Mouse (Mus musculus) MEL (cell line): ENCODE data around the gene Zfp362. TPM values are rescaled to one million over a fixed set of nuclear protein-coding genes. Genes with fewer than 3 reads are reported as not detected.

Source experiments
- DNase-seq: peaks from one replicate; pipeline ENCODE4 v3.0.0; 2011; ENCODE audit warnings: low read depth, low spot score
- H3K27ac ChIP-seq: 2 replicates; pipeline ENCODE4 v1.5.1; 2012; ENCODE audit warnings: low read depth, mild to moderate bottlenecking, control low read depth, low read length, moderate library complexity; ENCODE audit not compliant: control insufficient read depth
- H3K27me3 ChIP-seq, 2 experiments: fragments of 150-350 bp in 1 of 2; sonication (generic) in 1 of 2; 2 replicates each; pipeline ENCODE4 v1.6.1; 2012; ENCODE audit warnings: low read length in 2 of 2, mild to moderate bottlenecking in 2 of 2, improper control_type of control experiment in 1 of 2, moderate library complexity in 1 of 2; ENCODE audit not compliant: insufficient read depth in 2 of 2, control insufficient read depth in 1 of 2
- H3K36me3 ChIP-seq, 2 experiments: 2 replicates each; pipeline ENCODE4 v1.6.1; 2012 to 2014; ENCODE audit warnings: low read length in 2 of 2, improper control_type of control experiment in 1 of 2, inconsistent platforms in 1 of 2, mild to moderate bottlenecking in 1 of 2; ENCODE audit not compliant: insufficient read depth in 2 of 2, control insufficient read depth in 1 of 2
- H3K4me1 ChIP-seq, 2 experiments: fragments of 150-350 bp in 1 of 2; sonication (generic) in 1 of 2; 2 replicates each; pipeline ENCODE4 v1.6.1; 2012; ENCODE audit warnings: low read length in 2 of 2, improper control_type of control experiment in 1 of 2, mild to moderate bottlenecking in 1 of 2; ENCODE audit not compliant: insufficient read depth in 2 of 2, control insufficient read depth in 1 of 2
- H3K4me3 ChIP-seq, 2 experiments: fragments of 150-350 bp in 1 of 2; sonication (generic) in 1 of 2; 2 replicates each; pipeline ENCODE4 v1.5.1; 2012; ENCODE audit warnings: low read depth in 2 of 2, low read length in 2 of 2, mild to moderate bottlenecking in 2 of 2, moderate library complexity in 2 of 2, control low read depth in 1 of 2, improper control_type of control experiment in 1 of 2; ENCODE audit not compliant: control insufficient read depth in 1 of 2, insufficient read depth in 1 of 2
- H3K79me2 ChIP-seq: 2 replicates; pipeline ENCODE4 v1.6.1; 2012; ENCODE audit warnings: mild to moderate bottlenecking, low read length, moderate library complexity; ENCODE audit not compliant: control insufficient read depth, poor library complexity, insufficient read depth
- H3K9ac ChIP-seq: 2 replicates; pipeline ENCODE4 v1.6.1; 2012; ENCODE audit warnings: low read depth, mild to moderate bottlenecking, control low read depth, low read length, moderate library complexity; ENCODE audit not compliant: control insufficient read depth, poor library complexity, severe bottlenecking
- H3K9me3 ChIP-seq: fragments of 150-350 bp; sonication (generic); replicated peaks from 2 replicates; pipeline ENCODE4 v1.6.1; 2012; ENCODE audit warnings: mild to moderate bottlenecking, low read length, improper control_type of control experiment, moderate library complexity; ENCODE audit not compliant: insufficient read depth
- BHLHE40 ChIP-seq: IDR thresholded peaks from 2 replicates; pipeline ENCODE4 v1.6.1; 2012; ENCODE audit warnings: low read depth, mild to moderate bottlenecking, inconsistent platforms, low read length, improper control_type of control experiment, borderline replicate concordance
- CHD2 ChIP-seq: IDR thresholded peaks from 2 replicates; pipeline ENCODE4 v1.6.1; 2011; ENCODE audit warnings: low read length, improper control_type of control experiment
- E2F4 ChIP-seq: IDR thresholded peaks from 2 replicates; pipeline ENCODE4 v1.6.1; 2011; ENCODE audit warnings: low read depth, low read length, improper control_type of control experiment, borderline replicate concordance
- ELF1 ChIP-seq: IDR thresholded peaks from 2 replicates; pipeline ENCODE4 v1.6.1; 2014; ENCODE audit warnings: low read depth, mild to moderate bottlenecking, inconsistent platforms, low read length, improper control_type of control experiment, moderate library complexity
- EP300 ChIP-seq, 2 experiments: IDR thresholded peaks; 2 replicates each; pipeline ENCODE4 v1.6.1; 2011; ENCODE audit warnings: improper control_type of control experiment in 2 of 2, low read length in 2 of 2, low read depth in 1 of 2, mild to moderate bottlenecking in 1 of 2
- ETS1 ChIP-seq: IDR thresholded peaks from 2 replicates; pipeline ENCODE4 v1.6.1; 2012; ENCODE audit warnings: low read depth, mild to moderate bottlenecking, inconsistent platforms, low read length, improper control_type of control experiment, moderate library complexity
- JUND ChIP-seq: IDR thresholded peaks from 2 replicates; pipeline ENCODE4 v1.6.1; 2011; ENCODE audit warnings: low read depth, mild to moderate bottlenecking, improper control_type of control experiment, low read length
- KAT2A ChIP-seq: conservative IDR thresholded peaks from 2 replicates; pipeline ENCODE4 v1.6.1; 2012; ENCODE audit warnings: low read depth, low read length, improper control_type of control experiment, inconsistent platforms
- MAX ChIP-seq: IDR thresholded peaks from 2 replicates; pipeline ENCODE4 v1.6.1; 2011; ENCODE audit warnings: low read length, improper control_type of control experiment
- MAZ ChIP-seq: IDR thresholded peaks from 2 replicates; pipeline ENCODE4 v1.6.1; 2012; ENCODE audit warnings: low read depth, mild to moderate bottlenecking, inconsistent platforms, low read length, improper control_type of control experiment
- MXI1 ChIP-seq: IDR thresholded peaks from 2 replicates; pipeline ENCODE4 v1.6.1; 2011; ENCODE audit warnings: mild to moderate bottlenecking, low read depth, low read length, improper control_type of control experiment
- MYB ChIP-seq: IDR thresholded peaks from 2 replicates; pipeline ENCODE4 v1.6.1; 2011; ENCODE audit warnings: mild to moderate bottlenecking, low read depth, low read length, improper control_type of control experiment
- MYC ChIP-seq: IDR thresholded peaks from 2 replicates; pipeline ENCODE4 v1.6.1; 2011; ENCODE audit warnings: low read depth, mild to moderate bottlenecking, low read length, improper control_type of control experiment, moderate library complexity
- NELFE ChIP-seq: IDR thresholded peaks from 2 replicates; pipeline ENCODE4 v1.6.1; 2011; ENCODE audit warnings: low read depth, low read length, improper control_type of control experiment
- NRF1 ChIP-seq: IDR thresholded peaks from 2 replicates; pipeline ENCODE4 v1.6.1; 2014; ENCODE audit warnings: low read depth, mild to moderate bottlenecking, inconsistent platforms, low read length, improper control_type of control experiment, moderate library complexity; ENCODE audit not compliant: poor library complexity, insufficient read depth, severe bottlenecking
- POLR2AphosphoS5 ChIP-seq: IDR thresholded peaks from 2 replicates; pipeline ENCODE4 v1.6.1; 2012; ENCODE audit warnings: low read depth, borderline replicate concordance, mild to moderate bottlenecking, inconsistent platforms, low read length, moderate library complexity, mixed read lengths
- RCOR1 ChIP-seq: IDR thresholded peaks from 2 replicates; pipeline ENCODE4 v1.6.1; 2012; ENCODE audit warnings: low read depth, mild to moderate bottlenecking, inconsistent platforms, low read length, improper control_type of control experiment
- SMC3 ChIP-seq: IDR thresholded peaks from 2 replicates; pipeline ENCODE4 v1.6.1; 2011; ENCODE audit warnings: low read depth, low read length, improper control_type of control experiment
- TBP ChIP-seq: IDR thresholded peaks from 2 replicates; pipeline ENCODE4 v1.8.0; 2011; ENCODE audit warnings: low read depth, low read length, improper control_type of control experiment
- TCF12 ChIP-seq: IDR thresholded peaks from 2 replicates; pipeline ENCODE4 v1.6.1; 2014; ENCODE audit warnings: low read depth, mild to moderate bottlenecking, inconsistent platforms, low read length, improper control_type of control experiment, moderate library complexity
- UBTF ChIP-seq: IDR thresholded peaks from 2 replicates; pipeline ENCODE4 v1.6.1; 2012; ENCODE audit warnings: low read depth, mild to moderate bottlenecking, inconsistent platforms, low read length, improper control_type of control experiment, moderate library complexity, borderline replicate concordance; ENCODE audit not compliant: insufficient read depth
- USF1 ChIP-seq: IDR thresholded peaks from 2 replicates; pipeline ENCODE4 v1.6.1; 2014; ENCODE audit warnings: low read depth, mild to moderate bottlenecking, inconsistent platforms, low read length, improper control_type of control experiment, moderate library complexity
- ZC3H11A ChIP-seq: IDR thresholded peaks from 2 replicates; pipeline ENCODE4 v1.6.1; 2012; ENCODE audit warnings: low read depth, mild to moderate bottlenecking, inconsistent platforms, low read length, improper control_type of control experiment
- ZKSCAN1 ChIP-seq: IDR thresholded peaks from 2 replicates; pipeline ENCODE4 v1.6.1; 2012; ENCODE audit warnings: low read depth, mild to moderate bottlenecking, inconsistent platforms, low read length, improper control_type of control experiment, moderate library complexity
- polyA plus RNA-seq, 2 experiments: library from polyadenylated mRNA; stranded (reverse) in 1 of 2; unstranded in 1 of 2; fragments of >175 nt in 1 of 2; fragments of >200 nt in 1 of 2; gene quantifications; 2 replicates each; pipeline versions ENCODE4 v1.2.1 to v1.2.4; 2012; ENCODE audit warnings: low replicate concordance in 2 of 2, low read depth in 1 of 2; ENCODE audit not compliant: insufficient read length in 2 of 2, insufficient read depth in 1 of 2, missing spikeins in 1 of 2
- total RNA-seq: library from RNA; depleted of rRNA; stranded (reverse); fragments of 300-350 nt; gene quantifications from 2 replicates; pipeline ENCODE4 v1.2.3, GENCODE M21; 2012

Zfp362 gene
- total and polyA plus RNA-seq, 3 experiments, result 2.4 to 30.1 TPM; not detected in 1

DNA sequence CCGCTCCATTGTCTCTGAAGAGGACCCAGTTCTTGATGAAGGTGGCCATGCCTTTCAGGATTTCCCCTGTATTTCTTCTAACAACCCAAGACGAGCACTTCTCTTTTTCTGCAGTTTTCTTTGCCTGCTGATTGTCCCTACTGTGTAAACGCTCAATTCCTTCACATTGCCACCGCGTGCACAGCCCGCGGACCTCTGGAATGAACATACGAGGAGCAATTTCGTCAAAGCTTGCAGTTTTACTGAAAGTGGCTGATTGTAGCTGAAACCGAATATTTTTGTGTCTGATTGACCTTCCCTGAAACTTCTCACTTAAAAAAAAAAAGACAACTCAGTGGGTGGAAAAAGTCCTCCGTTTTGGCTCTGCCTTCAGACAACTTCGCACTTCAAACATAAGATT is 14.7 kb upstream of the Zfp362 start:
- TF ChIP-seq MAZ (no peak), TBP (no peak), EP300 (IDR thresholded peaks at IDR 0.05; ENCODE audit: low read depth in 1 of 2, low read length in 2 of 2) (no peak)
- H3K4me1 ChIP-seq, result no peaks in the 10 kb centered on the region
- H3K4me3 ChIP-seq, result no peak overlapping the region
- peaks cover 0 to 7% of the 10 kb centered on the region in 2 experiments; a peak in 3 of 4 replicates for H3K27me3 ChIP-seq
- no peak overlapping the region for H3K9ac ChIP-seq
- H3K27ac ChIP-seq, result no peak overlapping the region
- no peaks in the 10 kb centered on the region for H3K9me3 ChIP-seq
- no peak for DNase-seq
- no peaks in the 10 kb centered on the region for H3K36me3 ChIP-seq
- no peaks in the 10 kb centered on the region for H3K79me2 ChIP-seq

DNA sequence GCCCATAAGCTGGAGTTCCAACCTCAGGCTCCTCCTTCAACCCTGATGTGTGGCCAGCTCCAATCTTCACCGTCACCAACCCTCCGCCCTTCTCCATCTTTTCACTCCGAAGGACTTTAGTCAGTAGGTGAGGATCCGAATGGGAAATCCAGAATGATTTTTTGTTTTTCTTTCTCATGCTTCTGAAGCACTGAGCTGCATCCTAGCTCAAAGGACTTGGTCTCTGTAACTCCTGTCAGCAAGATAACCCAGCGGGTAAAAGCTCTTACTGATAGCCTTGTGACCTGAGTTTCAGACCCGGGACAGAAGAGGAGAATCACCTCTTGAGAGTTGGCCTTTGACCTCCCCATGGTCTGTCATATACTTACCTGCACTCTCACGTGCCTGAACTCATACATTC is 11.2 kb upstream of the Zfp362 start:
- no peak overlapping the region for H3K4me3 ChIP-seq
- H3K27me3 ChIP-seq, result peaks cover 0 to 7% of the 10 kb centered on the region in 2 experiments; a peak in 3 of 4 replicates
- DNase-seq, result no peak
- no peak overlapping the region for H3K9ac ChIP-seq
- no peaks in the 10 kb centered on the region for H3K79me2 ChIP-seq
- peaks cover 0 to 3% of the 10 kb centered on the region in 2 experiments; a peak in 1 of 4 replicates for H3K4me1 ChIP-seq
- no peaks in the 10 kb centered on the region; a peak in 1 of 4 replicates for H3K36me3 ChIP-seq
- no peak overlapping the region for H3K27ac ChIP-seq
- TF ChIP-seq E2F4 (no peak), NRF1 (no peak), KAT2A (no peak), ELF1 (no peak), UBTF (no peak), TCF12 (no peak)
- no peaks in the 10 kb centered on the region for H3K9me3 ChIP-seq

DNA sequence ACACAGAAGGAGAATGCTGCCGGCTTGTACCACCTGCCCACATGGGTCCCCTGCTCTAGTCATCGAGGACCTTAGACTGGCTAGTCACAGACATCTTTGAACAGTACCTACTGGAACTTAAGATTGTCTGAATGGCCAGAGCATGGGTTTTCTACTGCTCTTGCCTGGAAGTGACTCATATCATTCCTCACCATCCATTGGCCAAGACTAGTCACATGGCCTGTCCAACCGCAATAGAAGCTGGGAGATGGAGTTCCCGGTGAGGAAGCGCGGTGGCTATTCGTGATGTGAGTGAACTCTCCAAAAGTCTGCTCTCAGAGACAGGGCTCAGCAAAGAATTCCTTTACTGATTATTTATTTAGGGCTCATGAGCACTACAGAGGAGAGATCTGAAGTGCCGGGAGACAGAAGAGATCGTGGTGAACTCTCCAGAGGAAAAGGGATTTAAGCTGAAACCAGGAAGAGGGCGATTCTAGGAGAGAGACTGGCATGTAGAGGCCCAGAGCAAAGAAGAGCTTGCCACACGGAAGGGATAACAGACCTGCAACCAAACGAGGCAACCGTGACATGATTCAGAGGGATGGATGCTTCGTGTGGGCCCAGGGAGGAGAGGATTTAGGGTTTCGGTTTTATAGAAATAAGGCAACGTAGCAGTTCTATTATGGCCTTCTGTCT is 5.7 kb upstream of the Zfp362 start:
- peaks cover 0 to 3% of the 10 kb centered on the region in 2 experiments; a peak in 2 of 4 replicates for H3K36me3 ChIP-seq
- no peaks in the 10 kb centered on the region for H3K9me3 ChIP-seq
- peak overlapping the region; percentile 74 to 85 for H3K4me3 ChIP-seq
- peaks cover 0 to 12% of the 10 kb centered on the region in 2 experiments; a peak in 2 of 4 replicates for H3K4me1 ChIP-seq
- H3K27me3 ChIP-seq, result no peaks in the 10 kb centered on the region
- H3K79me2 ChIP-seq, result no peaks in the 10 kb centered on the region; the same call in 1 of the 2 replicates
- H3K27ac ChIP-seq, result peak overlapping the region; percentile 27
- peak; percentile 96 for DNase-seq
- H3K9ac ChIP-seq, result peak overlapping the region; percentile 73
- TF ChIP-seq MXI1 (peak; percentile 92), ETS1 (no peak), MAX (peak; percentile 98), MYB (no peak), ZC3H11A (no peak), JUND (peak; percentile 97), BHLHE40 (no peak), RCOR1 (no peak), ELF1 (peak; percentile 84), USF1 (peak; percentile 99), MYC (peak; percentile 70; the same call in 1 of the 2 replicates), TBP (peak; percentile 93), POLR2AphosphoS5 (no peak), EP300 (IDR thresholded peaks at IDR 0.05; ENCODE audit: low read depth in 1 of 2, low read length in 2 of 2) (no peak), SMC3 (no peak), TCF12 (peak; percentile 43; the same call in 1 of the 2 replicates), ZKSCAN1 (no peak), CHD2 (no peak), E2F4 (no peak), NELFE (peak; percentile 78)
